Mouse (Mus musculus) limb, embryonic 14.5 days (tissue): ENCODE results near the gene Syk. TPM values are rescaled to one million over a fixed set of nuclear protein-coding genes. Genes with fewer than 3 reads are reported as not detected.
A peak's percentile ranks its signal among the peaks of the same experiment; 100 is the strongest.

Source experiments
- ATAC-seq: fragments of 200-750 bp; cut with Nextera tagmentation; 2 replicates; pipeline ENCODE4 v1.8.0; 2017; ENCODE audit warnings: low read depth, moderate number of reproducible peaks, moderate TSS enrichment; ENCODE audit not compliant: low FRiP score
- DNase-seq: peaks from one replicate; pipeline ENCODE4 v3.0.0-alpha.2; 2015; ENCODE audit warnings: low spot score
- H3K27ac ChIP-seq: fragments of 300-500 bp; sonication (generic); replicated peaks from 2 replicates; pipeline ENCODE4 v1.5.1; 2014; ENCODE audit warnings: low read depth, mild to moderate bottlenecking, low read length, moderate library complexity, mixed read lengths
- H3K27me3 ChIP-seq: fragments of 300-500 bp; sonication (generic); 2 replicates; pipeline ENCODE4 v1.6.1; 2014; ENCODE audit warnings: low read length, mixed read lengths; ENCODE audit not compliant: control insufficient read depth, insufficient read depth
- H3K36me3 ChIP-seq: fragments of 300-500 bp; sonication (generic); 2 replicates; pipeline ENCODE4 v1.6.1; 2014; ENCODE audit warnings: mild to moderate bottlenecking, low read length, moderate library complexity, mixed read lengths; ENCODE audit not compliant: control insufficient read depth, insufficient read depth
- H3K4me1 ChIP-seq: fragments of 300-500 bp; sonication (generic); 2 replicates; pipeline ENCODE4 v1.6.1; 2014; ENCODE audit warnings: antibody characterized with exemption, low read length, mixed read lengths; ENCODE audit not compliant: control insufficient read depth, insufficient read depth
- H3K4me2 ChIP-seq: fragments of 300-500 bp; sonication (generic); replicated peaks from 2 replicates; pipeline ENCODE4 v1.6.1; 2014; ENCODE audit warnings: low read depth, mild to moderate bottlenecking, low read length, moderate library complexity; ENCODE audit not compliant: severe bottlenecking
- H3K4me3 ChIP-seq: fragments of 300-500 bp; sonication (generic); replicated peaks from 2 replicates; pipeline ENCODE4 v1.5.1; 2014; ENCODE audit warnings: low read length
- H3K9ac ChIP-seq: fragments of 300-500 bp; sonication (generic); 2 replicates; pipeline ENCODE4 v1.6.1; 2014; ENCODE audit warnings: mild to moderate bottlenecking, low read depth, low read length, moderate library complexity; ENCODE audit not compliant: severe bottlenecking
- H3K9me3 ChIP-seq: fragments of 300-500 bp; sonication (generic); 2 replicates; pipeline ENCODE4 v1.6.1; 2016; ENCODE audit warnings: low read length; ENCODE audit not compliant: control insufficient read depth
- POLR2A ChIP-seq: fragments of 200-500 bp; IDR thresholded peaks from 2 replicates; pipeline ENCODE4 v1.8.0; 2012; ENCODE audit warnings: inconsistent platforms, mild to moderate bottlenecking, moderate library complexity, borderline replicate concordance; ENCODE audit not compliant: insufficient read depth, insufficient read length; ENCODE audit errors: extremely low read depth
- WGBS: fragments of 180-500 bp; shearing (Covaris S2); extraction: QIAGEN DNeasy Blood & Tissue Kit; methylation state at CpG from one replicate; pipeline ENCODE4 v1.1.7; 2014; 5-methylcytosine and 5-hydroxymethylcytosine counted together
- polyA plus RNA-seq, 2 experiments: library from polyadenylated mRNA; depleted of rRNA in 1 of 2; stranded (reverse) in 1 of 2; unstranded in 1 of 2; fragments of >200 nt; fragmentation: Nextera tagmentation in 1 of 2; extraction: Ambion mirVana in 1 of 2; gene quantifications; 2 replicates each; pipeline versions ENCODE4 v1.2.1 to v1.2.3; 2012 to 2014

Syk gene
- polyA plus RNA-seq, 2 experiments = 3.3 to 3.5 TPM

GRCm38 (mm10) chr13:52654081-52654829, 71.3 kb downstream of the Syk start:
- Histone ChIP-seq H3K36me3 (no peaks in the 10 kb centered on the region), H3K27me3 (no peaks in the 10 kb centered on the region), H3K4me1 (0 out of 2 replicates have a peak, but pooled peaks cover 2% of the 10 kb centered on the region), H3K9ac (no peak overlapping the region), H3K27ac (no peak overlapping the region), H3K9me3 (no peaks in the 10 kb centered on the region), H3K4me3 (no peak overlapping the region), H3K4me2 (no peak overlapping the region)
- ATAC-seq (no peak), DNase-seq (no peak)
- 66% methylated on average over 12 of the region's 12 CpGs for WGBS
- TF ChIP-seq POLR2A = no peak

- H3K36me3 ChIP-seq = no peaks in the 10 kb centered on the region
- no peak for ATAC-seq
- no peak overlapping the region for H3K4me2 ChIP-seq
- TF ChIP-seq POLR2A = no peak
- no peak overlapping the region for H3K9ac ChIP-seq
- H3K27me3 ChIP-seq = no peaks in the 10 kb centered on the region
- no peak overlapping the region for H3K27ac ChIP-seq
- H3K4me1 ChIP-seq = 0 out of 2 replicates have a peak, but pooled peaks cover 2% of the 10 kb centered on the region
- 37% methylated on average over 9 of the region's 9 CpGs for WGBS
- no peak overlapping the region for H3K4me3 ChIP-seq
- H3K9me3 ChIP-seq = no peaks in the 10 kb centered on the region
- DNase-seq = no peak
These were observed 71.9 kb downstream of the Syk start for GRCm38 (mm10) chr13:52654830-52655308.

GRCm38 (mm10) chr13:52657966-52658365, 75.0 kb downstream of the Syk start:
- Histone ChIP-seq H3K4me2 (no peak overlapping the region), H3K9me3 (no peaks in the 10 kb centered on the region), H3K36me3 (no peaks in the 10 kb centered on the region), H3K27me3 (no peaks in the 10 kb centered on the region), H3K9ac (no peak overlapping the region), H3K4me1 (no peaks in the 10 kb centered on the region), H3K27ac (no peak overlapping the region), H3K4me3 (no peak overlapping the region)
- TF ChIP-seq POLR2A = no peak
- ATAC-seq = no peak
- WGBS = 91% methylated on average over 7 of the region's 7 CpGs
- DNase-seq = no peak

- peak; percentile 18; the same call in 1 of the 2 replicates for TF ChIP-seq POLR2A
- Histone ChIP-seq H3K4me2 (no peak overlapping the region), H3K36me3 (no peaks in the 10 kb centered on the region), H3K9ac (no peak overlapping the region), H3K27ac (no peak overlapping the region), H3K27me3 (no peaks in the 10 kb centered on the region), H3K4me1 (no peaks in the 10 kb centered on the region), H3K9me3 (no peaks in the 10 kb centered on the region), H3K4me3 (no peak overlapping the region)
- ATAC-seq (no peak), DNase-seq (peak; percentile 54)
- 11% methylated on average over 8 of the region's 8 CpGs for WGBS
These were observed 75.5 kb downstream of the Syk start for GRCm38 (mm10) chr13:52658477-52658876.

- WGBS = 83% methylated on average over 11 of the region's 11 CpGs
- DNase-seq (no peak), ATAC-seq (no peak)
- H3K4me2 ChIP-seq = no peak overlapping the region
- H3K4me3 ChIP-seq = no peak overlapping the region
- no peak for TF ChIP-seq POLR2A
- no peak overlapping the region for H3K9ac ChIP-seq
- no peaks in the 10 kb centered on the region for H3K4me1 ChIP-seq
- H3K36me3 ChIP-seq = no peaks in the 10 kb centered on the region
- no peak overlapping the region for H3K27ac ChIP-seq
- no peaks in the 10 kb centered on the region for H3K27me3 ChIP-seq
- no peaks in the 10 kb centered on the region for H3K9me3 ChIP-seq
These were observed 76.2 kb downstream of the Syk start for GRCm38 (mm10) chr13:52659171-52659665.
